Mouse (Mus musculus): Measurements from ENCODE around the gene Zcchc12.

Zcchc12 gene

DNA sequence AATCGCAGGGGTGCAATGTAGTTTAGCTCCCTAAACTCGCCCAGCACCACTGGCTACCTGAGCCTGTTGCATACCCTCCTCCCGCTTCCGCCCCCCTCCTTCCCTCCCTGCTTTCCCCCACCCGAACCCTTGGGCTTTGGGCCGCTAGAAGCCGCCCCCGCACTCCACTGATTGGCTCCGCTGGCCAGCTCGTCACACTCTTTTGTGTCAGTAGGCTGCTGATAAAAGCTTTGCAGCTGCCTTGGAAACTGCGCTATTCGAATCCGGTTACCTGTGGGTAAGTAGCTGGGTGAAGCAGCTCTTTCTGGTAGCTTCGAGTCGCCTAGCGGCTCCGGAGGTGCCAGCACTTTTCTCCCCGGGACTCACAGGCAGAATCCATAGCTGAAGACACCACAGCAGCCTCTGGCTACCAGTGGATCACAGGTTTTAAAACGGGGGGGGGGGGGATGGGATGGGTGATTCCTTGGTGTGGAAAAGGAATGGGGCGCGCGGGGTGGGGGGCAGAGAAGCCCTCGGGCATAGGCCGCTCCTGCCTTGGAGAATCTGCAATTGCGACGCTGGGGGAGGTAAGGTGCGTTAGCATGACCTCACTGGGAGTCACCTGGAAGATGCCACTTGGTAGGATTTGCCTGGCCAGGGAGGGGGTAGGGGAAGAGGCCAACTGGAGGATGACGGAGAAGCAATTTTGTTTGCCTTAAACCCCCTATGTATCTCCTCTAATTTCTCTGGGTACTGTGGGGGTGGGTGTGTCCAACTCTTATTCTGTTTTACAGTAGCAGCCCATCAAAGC is at the start of gene Zcchc12:
TSS of gene Zcchc12 (plus strand) at position 169 of the 790 bp plus-strand sequence.
- no peak for DNase-seq (ENCODE audit: low read depth)

GRCm38 (mm10) chrX:36146746-36147145 is 49.0 kb upstream of the Zcchc12 start:
- DNase-seq (ENCODE audit: low read depth) = no peak

DNA sequence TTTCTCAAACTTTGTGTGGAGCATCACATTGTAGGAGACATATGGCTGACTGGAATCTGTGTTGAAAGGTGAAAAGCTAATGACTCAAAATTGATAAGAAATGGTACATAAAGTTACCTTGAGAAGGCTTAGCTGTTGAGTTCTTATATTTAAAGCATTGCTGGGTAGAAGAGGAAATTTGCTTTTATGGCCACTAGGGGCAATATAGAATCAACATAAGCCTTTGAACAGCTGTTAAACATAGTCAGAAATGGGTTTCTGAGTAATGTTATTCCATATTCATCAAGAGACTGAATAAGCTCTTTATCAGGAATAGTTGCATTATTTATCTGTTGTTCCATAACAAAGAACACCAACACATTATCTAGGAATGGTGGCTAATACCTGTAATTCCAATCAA is 45.6 kb upstream of the Zcchc12 start:
- DNase-seq (ENCODE audit: low read depth) = peak; percentile 14

DNA sequence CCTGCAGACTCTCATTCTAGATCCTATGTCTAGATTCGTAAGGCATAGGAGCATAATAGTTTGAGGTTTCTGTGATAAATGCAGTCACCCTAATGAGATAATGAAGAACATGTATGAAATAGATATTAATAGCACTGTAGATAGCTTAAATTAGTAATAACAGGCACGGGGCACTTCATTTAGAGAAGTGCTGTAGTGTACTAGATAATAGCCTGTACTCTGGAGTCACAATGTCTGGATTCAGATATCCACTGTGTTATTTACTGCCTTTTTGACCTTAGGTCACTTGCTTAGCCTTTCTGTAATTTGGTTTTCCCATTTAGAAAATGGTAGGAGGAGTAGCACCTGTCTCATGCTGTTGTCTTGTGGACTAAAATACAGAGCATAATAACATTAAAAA is 39.0 kb upstream of the Zcchc12 start:
- DNase-seq (ENCODE audit: low read depth) = no peak

DNA sequence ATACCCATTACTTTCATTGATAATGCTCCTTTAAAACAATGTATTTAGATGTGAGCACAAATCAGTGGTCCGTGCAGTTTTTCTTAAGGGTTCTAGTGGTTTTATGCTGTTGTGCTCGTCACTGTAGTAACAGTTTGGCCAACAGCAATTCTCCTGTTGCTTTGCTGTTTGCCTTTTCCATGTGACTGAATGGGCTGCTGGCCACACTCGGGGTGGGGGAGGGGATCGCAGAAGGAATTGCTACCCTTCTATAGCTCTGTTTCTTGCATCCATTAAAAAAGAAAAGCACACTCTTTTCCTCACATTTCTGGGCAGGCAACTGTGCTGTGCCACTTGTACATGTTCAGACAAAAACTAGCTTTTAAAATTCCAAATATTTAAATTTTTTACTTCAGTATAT is 34.1 kb upstream of the Zcchc12 start:
- DNase-seq (ENCODE audit: low read depth) = no peak

DNA sequence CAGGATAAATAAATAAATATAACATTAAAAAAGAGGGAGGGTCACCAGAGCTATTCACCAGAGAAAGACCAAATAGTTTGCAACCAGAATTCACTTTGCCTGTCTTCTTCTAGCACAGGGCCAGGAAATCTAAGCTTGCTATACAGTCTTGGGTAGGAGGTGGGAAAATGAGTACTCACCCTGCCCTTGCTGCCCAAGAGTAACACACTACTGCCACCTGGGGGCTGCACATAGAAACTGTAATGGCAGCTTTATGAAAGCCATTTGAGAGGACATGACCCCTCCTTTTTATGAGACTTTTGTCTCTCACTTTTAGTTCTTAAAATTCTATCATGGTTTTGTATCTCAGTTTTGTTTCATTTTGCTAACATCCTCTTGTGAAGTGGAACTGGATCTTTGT is 12.1 kb upstream of the Zcchc12 start:
- DNase-seq (ENCODE audit: low read depth) = peak; percentile 58

DNA sequence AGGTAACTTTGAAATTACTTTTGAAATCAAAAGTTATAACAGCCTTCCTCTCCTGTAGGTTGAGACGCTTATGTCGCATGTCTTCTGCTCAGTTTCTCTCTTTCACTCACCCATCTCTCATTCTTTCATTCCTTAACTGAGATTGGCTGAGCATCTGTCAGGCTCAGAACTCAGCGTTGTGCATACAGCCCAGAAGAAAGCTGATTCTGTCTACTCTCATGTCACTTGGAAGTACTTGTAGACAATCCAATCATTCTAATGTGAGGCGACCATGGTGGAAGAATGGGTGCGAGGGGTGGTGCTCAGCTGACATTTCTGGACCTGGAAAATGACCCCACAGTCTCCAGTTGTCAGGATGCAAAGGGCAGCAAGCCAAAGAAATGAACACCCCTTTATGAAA is 9.7 kb upstream of the Zcchc12 start:
- no peak for DNase-seq (ENCODE audit: low read depth)

- DNase-seq (ENCODE audit: low read depth) = no peak
Observed at GRCm38 (mm10) chrX:36186443-36186842, 9.3 kb upstream of the Zcchc12 start.

DNA sequence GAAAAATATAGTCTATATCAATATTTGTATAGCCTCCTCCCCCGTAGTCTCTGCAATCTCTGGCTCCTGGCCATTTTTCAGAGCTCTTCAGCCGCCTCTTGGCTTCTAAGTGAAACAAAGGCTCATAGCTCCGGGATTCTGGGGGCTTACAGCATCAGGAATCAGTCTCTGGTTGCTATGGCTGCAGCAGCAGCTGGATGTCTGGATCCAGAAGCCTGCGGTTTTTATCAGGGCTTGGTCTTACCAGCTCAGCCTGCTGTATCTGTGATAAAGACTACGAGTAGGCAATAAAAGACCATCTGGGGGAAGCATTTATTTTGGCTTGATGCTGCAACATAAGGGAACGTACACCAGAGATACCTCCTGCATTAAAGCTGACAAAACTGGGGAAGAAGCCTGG is 1.8 kb upstream of the Zcchc12 start:
- DNase-seq (ENCODE audit: low read depth) = no peak

GRCm38 (mm10) chrX:36209554-36209953 is 13.8 kb downstream of the Zcchc12 start:
- peak; percentile 4 for DNase-seq (ENCODE audit: low read depth)

GRCm38 (mm10) chrX:36211216-36211615 is 15.5 kb downstream of the Zcchc12 start:
- no peak for DNase-seq (ENCODE audit: low read depth)

DNA sequence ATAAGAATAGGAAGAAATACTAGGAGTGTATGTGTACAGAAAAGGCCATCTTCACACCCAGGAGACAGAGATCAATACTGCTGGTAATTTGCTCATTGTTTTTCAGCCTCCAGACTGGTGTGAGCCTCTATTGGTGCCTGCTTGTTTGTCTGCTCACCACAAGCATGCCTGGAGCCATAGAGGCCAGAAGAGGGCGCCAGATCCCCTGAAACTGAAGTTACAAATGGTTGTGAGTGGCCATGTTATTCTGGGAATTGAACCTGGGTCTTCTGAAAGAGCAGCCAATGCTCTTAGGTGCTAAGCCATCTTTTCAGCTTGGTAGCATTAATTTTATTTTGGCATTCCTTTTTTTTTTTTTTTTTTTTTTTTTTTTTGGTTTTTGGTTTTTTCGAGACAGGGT is 25.7 kb downstream of the Zcchc12 start:
- peak; percentile 21 for DNase-seq (ENCODE audit: low read depth)

DNA sequence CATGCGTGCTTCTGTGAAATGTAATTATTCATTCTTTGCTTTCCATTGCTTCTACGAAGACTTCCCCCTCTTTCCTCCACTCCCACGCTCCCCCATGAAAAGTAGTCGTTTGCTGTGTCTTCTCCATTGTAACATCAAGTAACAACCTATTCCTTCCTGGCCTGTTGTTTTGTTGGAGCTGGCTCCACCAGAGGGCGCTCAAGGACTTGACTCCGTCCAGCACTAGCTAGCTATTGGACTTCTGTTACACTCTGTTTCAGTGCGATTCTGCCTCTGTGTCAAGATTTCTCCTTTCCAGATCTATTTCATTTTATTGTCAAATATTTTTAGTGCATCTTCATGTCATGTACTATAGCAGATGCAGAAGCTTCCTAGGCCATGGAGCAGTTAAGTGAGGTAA is 30.1 kb downstream of the Zcchc12 start:
- DNase-seq (ENCODE audit: low read depth) = peak; percentile 62

DNA sequence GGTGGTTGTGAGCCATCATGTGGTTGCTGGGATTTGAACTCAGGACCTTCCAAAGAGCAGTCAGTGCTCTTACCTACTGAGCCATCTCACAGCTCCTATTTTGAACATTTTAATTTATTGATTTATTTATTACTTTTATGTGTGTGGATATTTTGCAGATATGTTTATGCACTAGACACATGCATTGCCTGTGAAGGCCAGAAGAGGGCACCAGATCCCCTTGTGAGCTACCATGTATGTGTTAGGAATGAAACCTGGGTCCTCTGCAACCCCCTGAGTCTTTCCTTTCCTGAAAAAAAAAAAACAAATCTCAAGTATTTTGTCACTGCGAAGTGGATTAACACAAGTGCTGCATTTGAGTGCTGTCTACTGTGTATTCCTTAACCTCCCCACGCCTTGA is 30.9 kb downstream of the Zcchc12 start:
- DNase-seq (ENCODE audit: low read depth) = peak; percentile 32

- DNase-seq (ENCODE audit: low read depth) = no peak
Observed at GRCm38 (mm10) chrX:36228861-36229260, 33.2 kb downstream of the Zcchc12 start.

DNA sequence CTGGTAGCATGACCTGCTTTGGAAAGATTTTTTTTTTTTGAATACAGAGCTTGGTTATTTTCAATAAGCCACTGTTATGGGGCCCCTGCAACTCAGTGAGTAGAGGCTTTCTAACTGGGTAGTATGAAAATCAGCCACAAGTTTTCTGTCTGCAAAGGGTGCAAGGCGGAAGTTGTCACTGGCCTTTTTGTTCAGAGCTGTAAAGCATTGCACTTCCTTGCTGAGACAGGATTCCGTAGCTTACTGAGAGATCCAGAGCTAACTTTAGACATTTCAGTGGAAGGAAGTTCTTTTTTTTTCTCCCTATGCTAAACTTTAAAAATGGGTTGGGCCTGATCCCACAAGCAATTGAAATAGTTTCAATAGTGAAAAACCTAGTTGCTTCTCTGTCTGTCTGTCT is 33.6 kb downstream of the Zcchc12 start:
- no peak for DNase-seq (ENCODE audit: low read depth)

DNA sequence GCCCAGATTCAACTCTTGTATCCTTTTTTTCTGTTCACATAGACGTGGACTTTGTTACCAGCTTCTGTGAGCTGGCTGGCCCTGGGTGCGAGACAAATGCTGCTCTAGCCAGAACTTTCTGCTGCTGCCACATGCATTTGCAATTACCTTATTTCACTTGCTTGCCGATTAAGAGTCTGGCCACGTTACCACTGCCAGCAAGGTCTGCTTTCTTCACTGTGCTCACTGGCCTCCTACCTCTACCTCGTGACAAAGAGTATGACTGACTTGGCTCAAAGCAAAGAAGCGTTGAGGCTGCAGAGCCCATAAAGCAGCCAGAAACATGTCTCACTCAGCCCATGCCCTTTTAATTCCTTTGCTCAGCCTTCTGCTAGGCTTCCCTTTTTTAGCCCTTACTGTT is 39.9 kb downstream of the Zcchc12 start:
- no peak for DNase-seq (ENCODE audit: low read depth)
